Mouse (Mus musculus) frontal cortex, adult 2 months (tissue): ENCODE measurements around the gene Lce3c. TPM values are rescaled to one million over a fixed set of nuclear protein-coding genes. Genes with fewer than 3 reads are reported as not detected.
A peak's percentile ranks its signal among the peaks of the same experiment; 100 is the strongest.

Source experiments
- DNase-seq, 2 experiments: peaks; one replicate each; pipeline ENCODE4 v3.0.0; 2022; ENCODE audit warnings: low spot score in 1 of 2; ENCODE audit errors: extremely low spot score in 1 of 2
- polyA plus RNA-seq: library from polyadenylated mRNA; depleted of rRNA; stranded (reverse); fragments of >200 nt; gene quantifications from 2 replicates; pipeline ENCODE4 v1.2.3, GENCODE M21; 2012; rRNA removed

Gene Lce3c
- polyA plus RNA-seq, result not detected in 2 replicates

DNA sequence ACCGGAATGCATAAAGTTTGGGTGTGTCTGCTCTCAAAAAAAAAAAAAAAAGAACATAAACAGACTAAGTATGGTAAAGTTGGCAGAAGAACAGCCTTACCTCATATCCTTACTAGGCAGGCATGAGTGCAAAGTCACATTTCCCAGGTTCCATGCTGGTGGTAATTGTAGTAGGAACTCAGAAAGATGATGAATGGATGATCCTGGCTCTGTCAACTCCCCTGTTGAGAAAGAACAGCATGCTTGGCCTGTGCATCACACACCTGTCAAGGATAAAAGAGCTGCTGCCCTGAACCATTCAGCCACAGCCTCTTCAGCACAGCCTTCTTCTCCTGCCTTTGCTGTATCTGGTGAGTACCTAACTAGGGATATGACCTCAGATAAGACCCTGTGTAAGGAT is at the start of gene Lce3c:
Gene Lce3c (plus strand): TSS at position 301 of the 400 bp plus-strand sequence.
- DNase-seq, result no peak

DNA sequence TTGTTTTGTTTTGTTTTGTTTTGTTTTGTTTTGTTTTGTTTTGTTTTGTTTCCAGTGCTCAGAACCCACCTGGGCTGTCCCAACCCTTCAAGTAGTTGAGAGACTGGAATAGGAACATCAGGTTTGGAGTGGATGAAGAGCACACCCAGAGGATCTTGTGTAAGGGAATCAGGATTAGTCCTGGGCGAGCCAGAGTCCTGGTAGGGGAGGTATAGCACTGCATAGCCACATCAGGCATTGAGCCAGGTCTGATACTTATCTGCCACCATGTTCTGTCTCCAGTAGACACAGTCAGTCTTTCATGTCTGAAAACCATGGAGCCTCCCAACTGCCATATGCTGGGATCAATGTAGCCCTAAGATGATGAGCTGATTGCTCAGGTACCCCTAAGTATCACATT is 49.8 kb upstream of the Lce3c start:
- DNase-seq, result no peak

- peak in 1 of 2 experiments; percentile 75 for DNase-seq
Measured at GRCm38 (mm10) chr3:92902992-92903391, 41.3 kb upstream of the Lce3c start.

DNA sequence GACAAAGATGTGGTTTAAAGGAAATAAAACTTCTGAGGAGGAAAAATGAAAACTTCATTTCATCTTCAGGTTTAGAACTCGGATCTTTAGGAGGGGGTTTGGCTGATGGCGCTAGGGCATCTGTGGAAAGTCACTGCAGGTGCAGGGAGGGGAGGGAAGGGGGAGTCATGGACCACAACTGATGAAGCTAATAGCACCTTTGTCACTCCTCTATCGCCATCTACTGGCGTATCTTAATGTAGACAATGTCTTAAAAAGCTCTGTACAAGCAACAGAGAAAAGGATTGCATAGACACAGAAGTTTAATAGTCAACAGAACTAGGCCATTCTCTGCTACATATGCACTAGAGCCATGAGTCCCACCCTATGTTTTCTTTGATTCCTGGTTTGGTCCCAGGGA is 40.6 kb upstream of the Lce3c start:
- DNase-seq, result peak in 1 of 2 experiments; percentile 22

DNA sequence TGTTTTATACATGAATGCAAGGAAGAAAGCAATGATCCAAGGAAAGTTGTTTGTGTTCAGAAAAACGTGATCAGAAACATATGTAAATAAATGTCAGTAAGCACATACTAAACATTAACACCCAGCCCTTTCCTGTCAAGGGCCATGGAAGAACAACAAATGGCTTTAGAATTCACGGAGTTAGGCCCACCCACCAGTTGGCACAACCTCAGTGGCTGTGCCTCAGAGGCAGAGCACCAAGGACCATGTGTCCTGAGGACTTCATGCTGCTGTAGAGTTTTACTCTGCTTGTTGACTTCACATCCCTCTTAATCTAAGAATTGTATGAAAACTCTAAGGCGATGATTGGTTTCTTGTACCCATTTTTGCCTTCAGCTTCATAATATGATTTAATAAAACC is 39.1 kb upstream of the Lce3c start:
- DNase-seq, result no peak

DNA sequence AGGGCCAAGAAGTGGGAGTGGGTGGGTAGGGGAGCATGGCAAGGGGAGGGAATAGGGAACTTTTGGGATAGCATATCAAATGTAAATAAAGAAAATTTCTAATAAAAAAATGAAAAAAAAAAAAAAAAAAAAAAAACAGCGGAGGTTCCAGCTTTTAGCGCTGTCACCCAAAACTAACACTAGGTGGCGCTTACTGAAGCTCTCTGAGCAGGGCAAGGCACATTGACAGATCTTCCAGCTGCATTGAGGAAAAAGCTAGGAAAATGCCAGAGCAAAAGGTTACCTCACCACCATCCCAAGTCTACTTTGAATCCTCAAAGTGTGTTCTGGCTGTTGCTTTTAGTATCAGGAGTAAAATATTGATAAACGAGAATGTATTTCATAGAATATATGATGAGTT is 36.7 kb upstream of the Lce3c start:
- DNase-seq, result peak in 1 of 2 experiments; percentile 61

GRCm38 (mm10) chr3:92920364-92920763 is 23.9 kb upstream of the Lce3c start:
- DNase-seq, result peak; percentile 8 to 62

- no peak for DNase-seq
Measured at GRCm38 (mm10) chr3:92926130-92926529, 18.2 kb upstream of the Lce3c start, which contains the start of gene Lce3a. Gene Lce3a (minus strand): TSS chr3:92926230.

DNA sequence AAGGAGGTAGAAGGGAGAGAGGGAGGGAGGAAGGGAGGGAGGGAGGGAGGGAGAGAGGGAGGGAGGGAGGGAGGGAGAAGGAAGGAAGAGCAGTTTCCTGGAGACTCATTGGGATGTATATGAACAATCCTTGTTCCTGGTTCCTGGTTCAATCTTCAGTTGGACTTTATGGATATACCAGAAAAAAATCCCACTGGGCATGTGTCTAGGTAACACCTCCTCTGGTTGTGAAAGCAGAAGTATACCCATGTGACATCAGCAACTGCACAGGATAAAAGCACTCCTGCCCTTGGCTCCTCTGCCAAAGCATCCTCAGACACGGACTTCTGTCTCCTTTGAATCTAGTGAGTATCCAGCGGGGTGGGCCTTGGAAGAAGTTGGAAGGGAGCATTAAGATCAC is 11.6 kb upstream of the Lce3c start, which contains the start of gene Lce3b:
Gene Lce3b (plus strand): TSS at position 301 of the 400 bp plus-strand sequence.
- DNase-seq, result no peak

DNA sequence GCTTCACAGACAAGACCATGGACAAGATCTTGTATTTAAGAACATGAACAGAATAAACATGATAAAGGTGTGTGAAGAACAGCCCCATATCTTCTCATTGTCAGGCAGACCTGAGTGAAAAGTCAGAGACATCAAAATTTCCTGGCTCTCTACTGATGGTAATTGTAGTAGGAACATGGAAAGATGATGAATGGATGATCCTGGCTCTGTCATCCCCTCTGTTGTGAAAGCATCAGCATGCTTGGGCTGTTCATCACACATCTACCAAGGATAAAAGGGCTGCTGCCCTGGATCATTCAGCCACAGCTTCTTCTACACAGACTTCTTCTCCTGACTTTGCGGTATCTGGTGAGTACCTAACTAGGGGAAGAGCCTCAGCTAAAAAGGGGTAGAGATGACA is 12.8 kb downstream of the Lce3c start, which contains the start of gene Lce3d:
Gene Lce3d (plus strand): TSS at position 301 of the 400 bp plus-strand sequence.
- no peak for DNase-seq

- no peak for DNase-seq
Measured at GRCm38 (mm10) chr3:92966761-92967160, 22.5 kb downstream of the Lce3c start, which contains the start of gene Lce3e. Gene Lce3e (plus strand): TSS chr3:92967061.

GRCm38 (mm10) chr3:92978484-92978883 is 34.2 kb downstream of the Lce3c start:
- DNase-seq, result no peak

- DNase-seq, result no peak
Measured at GRCm38 (mm10) chr3:92991926-92992325, 47.6 kb downstream of the Lce3c start, which contains the start of gene Lce3f. Gene Lce3f (plus strand): TSS chr3:92992226.

Other genes starting within 250 kb of the Lce3c start
- gene Lce1e, start 235.4 kb upstream of the Lce3c start, polyA plus RNA-seq, result not detected in 2 replicates
- gene Lce1f, start 224.1 kb upstream of the Lce3c start, polyA plus RNA-seq, result not detected in 2 replicates
- gene Gm38119, start 205.4 kb upstream of the Lce3c start, polyA plus RNA-seq, result not detected in 2 replicates
- not detected in 2 replicates for gene Lce1g, start 192.1 kb upstream of the Lce3c start, polyA plus RNA-seq
- gene Lce1h, start 179.4 kb upstream of the Lce3c start, polyA plus RNA-seq, result not detected in 2 replicates
- not detected in 2 replicates for gene Lce1i, start 165.6 kb upstream of the Lce3c start, polyA plus RNA-seq
- gene Lce1j, start 154.0 kb upstream of the Lce3c start, polyA plus RNA-seq, result not detected in 2 replicates
- gene Lce1k, start 136.6 kb upstream of the Lce3c start, polyA plus RNA-seq, result not detected in 2 replicates
- gene Kprp, start 117.2 kb upstream of the Lce3c start, polyA plus RNA-seq, result 0.04 TPM in 1 of 2 replicates, not detected in the other
- gene Lce1l, start 93.2 kb upstream of the Lce3c start, polyA plus RNA-seq, result not detected in 2 replicates
- not detected in 2 replicates for gene 2310050C09Rik, start 74.3 kb upstream of the Lce3c start, polyA plus RNA-seq
- gene Lce3a, start 18.3 kb upstream of the Lce3c start, polyA plus RNA-seq, result not detected in 2 replicates
- not detected in 2 replicates for gene Lce3b, start 11.5 kb upstream of the Lce3c start, polyA plus RNA-seq
- gene Lce3d, start 12.9 kb downstream of the Lce3c start, polyA plus RNA-seq, result not detected in 2 replicates
- not detected in 2 replicates for gene Lce3e, start 22.6 kb downstream of the Lce3c start, polyA plus RNA-seq
- gene Lce3f, start 47.7 kb downstream of the Lce3c start, polyA plus RNA-seq, result not detected in 2 replicates
- gene Crct1, start 71.2 kb downstream of the Lce3c start, polyA plus RNA-seq, result not detected in 2 replicates
- not detected in 2 replicates for gene Lce1m, start 74.6 kb downstream of the Lce3c start, polyA plus RNA-seq
- gene Gm4858, start 124.3 kb downstream of the Lce3c start, polyA plus RNA-seq, result not detected in 2 replicates
- not detected in 2 replicates for gene Crnn, start 200.3 kb downstream of the Lce3c start, polyA plus RNA-seq